Mouse (Mus musculus): ENCODE data around the gene Sprr2i. TPM values are rescaled to one million over a fixed set of nuclear protein-coding genes. Genes with fewer than 3 reads are reported as not detected.

Gene Sprr2i
- total and polyA plus RNA-seq, 3 experiments: not detected

DNA sequence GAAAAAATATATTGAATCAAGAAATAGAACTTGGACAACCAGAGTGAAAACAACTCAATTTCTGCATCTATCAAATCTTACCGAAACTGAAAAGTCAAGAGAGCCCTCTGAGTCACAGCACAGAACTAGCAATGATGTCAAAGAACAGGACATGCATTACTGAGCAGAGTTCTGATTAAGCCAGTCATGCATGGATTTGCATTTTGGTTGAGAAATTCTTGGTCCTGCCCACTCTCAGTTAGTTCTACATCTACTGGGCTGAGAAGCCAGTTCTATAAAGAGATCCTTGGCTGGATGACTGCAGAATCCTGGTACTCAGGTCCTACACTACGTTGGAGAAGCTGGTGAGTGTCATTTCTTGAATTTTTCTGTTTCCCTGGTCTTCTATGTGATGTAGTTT, 34.2 kb upstream of the Sprr2i start:
- dilution Hi-C loops (cut with MboI; ENCODE audit: extremely low pct_ligation_motif_present, extremely low pct_unique_long_range_greater_than_20kb, low sequenced_read_pairs) (no loop called here), in situ Hi-C loops (cut with MboI; ENCODE audit: low pct_ligation_motif_present, low pct_unique_long_range_greater_than_20kb, low sequenced_read_pairs) (no loop called here)
- TF ChIP-seq KAT2A (IDR thresholded peaks at IDR 0.05; ENCODE audit: insufficient replicate concordance, low read length) (no peak), HCFC1 (IDR thresholded peaks at IDR 0.05; ENCODE audit: low read depth, low read length) (no peak), MYC (IDR thresholded peaks at IDR 0.05; ENCODE audit: low read depth, low read length) (no peak), PAX5 (IDR thresholded peaks at IDR 0.05; ENCODE audit: low read length) (no peak), BHLHE40 (IDR thresholded peaks at IDR 0.05; ENCODE audit: low read depth, low read length) (no peak), MEF2A (IDR thresholded peaks at IDR 0.05; ENCODE audit: borderline replicate concordance, low read depth, low read length) (no peak), MAFK (IDR thresholded peaks at IDR 0.05; ENCODE audit: insufficient replicate concordance, low read length) (no peak), TBP (conservative IDR thresholded peaks at IDR 0.05; ENCODE audit: low read depth, low read length) (no peak), MAX (IDR thresholded peaks at IDR 0.05; ENCODE audit: low read length) (no peak), UBTF (IDR thresholded peaks at IDR 0.05; ENCODE audit: low read depth, low read length) (no peak), RAD21 (IDR thresholded peaks at IDR 0.05; ENCODE audit: low read depth, low read length) (no peak)
- Histone ChIP-seq H3K27ac (ENCODE audit: insufficient read depth, low read depth) (no peak overlapping the region), H3K27me3 (replicated peaks) (no peaks in the 10 kb centered on the region), H3K9ac (ENCODE audit: insufficient read depth, low read depth) (no peak overlapping the region), H3K4me3 (replicated peaks in 1 of 3; ENCODE audit: low read depth in 2 of 3, low read length in 2 of 3, poor library complexity in 1 of 3) (no peak overlapping the region), H3K4me1 (ENCODE audit: control insufficient read depth in 1 of 2, insufficient read depth in 2 of 2) (no peaks in the 10 kb centered on the region), H3K79me2 (replicated peaks; ENCODE audit: control insufficient read depth, extremely low read depth, insufficient read depth, poor library complexity, severe bottlenecking) (no peaks in the 10 kb centered on the region), H3K4me2 (ENCODE audit: insufficient read depth, low read depth, poor library complexity, severe bottlenecking) (no peak overlapping the region), H3K36me3 (replicated peaks in 1 of 2; ENCODE audit: control insufficient read depth in 1 of 2, insufficient read depth in 1 of 2, low read length in 1 of 2) (no peaks in the 10 kb centered on the region), H3K9me3 (replicated peaks; ENCODE audit: low read length) (peaks cover 36% of the 10 kb centered on the region)
- no peak for DNase-seq (ENCODE audit: extremely low read depth)

GRCm38 (mm10) chr3:92385385-92385784, 22.4 kb upstream of the Sprr2i start, which contains the start of gene Sprr2h:
Gene Sprr2h, plus strand, starts transcription at chr3:92385685.
- no peak within 1 kb of the TSS for H3K4me3 ChIP-seq (replicated peaks in 1 of 3; ENCODE audit: low read depth in 2 of 3, low read length in 2 of 3, poor library complexity in 1 of 3)
- no peaks in the 10 kb centered on the region for H3K4me1 ChIP-seq (ENCODE audit: control insufficient read depth in 1 of 2, insufficient read depth in 2 of 2)
- no peak within 1 kb of the TSS for H3K4me2 ChIP-seq (ENCODE audit: insufficient read depth, low read depth, poor library complexity, severe bottlenecking)
- H3K9ac ChIP-seq (ENCODE audit: insufficient read depth, low read depth): no peak within 1 kb of the TSS
- in situ Hi-C loops (cut with MboI; ENCODE audit: low pct_ligation_motif_present, low pct_unique_long_range_greater_than_20kb, low sequenced_read_pairs) (no loop called here), dilution Hi-C loops (cut with MboI; ENCODE audit: extremely low pct_ligation_motif_present, extremely low pct_unique_long_range_greater_than_20kb, low sequenced_read_pairs) (no loop called here)
- DNase-seq (ENCODE audit: extremely low read depth): no peak
- H3K79me2 ChIP-seq (replicated peaks; ENCODE audit: control insufficient read depth, extremely low read depth, insufficient read depth, poor library complexity, severe bottlenecking): no peaks in the 10 kb centered on the region
- H3K36me3 ChIP-seq (replicated peaks in 1 of 2; ENCODE audit: control insufficient read depth in 1 of 2, insufficient read depth in 1 of 2, low read length in 1 of 2): no peaks in the 10 kb centered on the region
- no peak for TF ChIP-seq MEF2A (IDR thresholded peaks at IDR 0.05; ENCODE audit: borderline replicate concordance, low read depth, low read length)
- no peak for TF ChIP-seq NRF1 (IDR thresholded peaks at IDR 0.05; ENCODE audit: low read depth, low read length)
- no peak for TF ChIP-seq MYC (IDR thresholded peaks at IDR 0.05; ENCODE audit: low read depth, low read length)
- no peak for TF ChIP-seq ZNF384 (IDR thresholded peaks at IDR 0.05; ENCODE audit: low read depth, low read length)
- TF ChIP-seq ZC3H11A (IDR thresholded peaks at IDR 0.05; ENCODE audit: low read depth, low read length): no peak
- TF ChIP-seq CTCF (conservative IDR thresholded peaks at IDR 0.05 in 1 of 2, IDR thresholded peaks at IDR 0.05 in 1 of 2; ENCODE audit: low read depth in 2 of 2, low read length in 2 of 2): no peak
- TF ChIP-seq GABPA (IDR thresholded peaks at IDR 0.05; ENCODE audit: insufficient replicate concordance, low read depth, low read length): no peak
- TF ChIP-seq TBP (conservative IDR thresholded peaks at IDR 0.05; ENCODE audit: low read depth, low read length): no peak
- TF ChIP-seq NELFE (IDR thresholded peaks at IDR 0.05; ENCODE audit: low read depth, low read length): no peak
- TF ChIP-seq SIN3A (IDR thresholded peaks at IDR 0.05; ENCODE audit: low read length): no peak
- no peak for TF ChIP-seq MAX (IDR thresholded peaks at IDR 0.05; ENCODE audit: low read length)
- TF ChIP-seq KAT2A (IDR thresholded peaks at IDR 0.05; ENCODE audit: insufficient replicate concordance, low read length): no peak
- TF ChIP-seq ETS1 (conservative IDR thresholded peaks at IDR 0.05; ENCODE audit: low read depth, low read length): no peak
- TF ChIP-seq PAX5 (IDR thresholded peaks at IDR 0.05; ENCODE audit: low read length): no peak
- no peak for TF ChIP-seq CHD1 (IDR thresholded peaks at IDR 0.05; ENCODE audit: low read depth, low read length)
- TF ChIP-seq USF1 (IDR thresholded peaks at IDR 0.05; ENCODE audit: low read depth, low read length): no peak
- H3K27ac ChIP-seq (ENCODE audit: insufficient read depth, low read depth): no peak within 1 kb of the TSS
- no peaks in the 10 kb centered on the region for H3K27me3 ChIP-seq (replicated peaks)
- H3K9me3 ChIP-seq (replicated peaks; ENCODE audit: low read length): peaks cover 34% of the 10 kb centered on the region
